Mouse (Mus musculus) hindbrain, postnatal 0 days (tissue): ENCODE data around the gene Mex3a. TPM values are rescaled to one million over a fixed set of nuclear protein-coding genes. Genes with fewer than 3 reads are reported as not detected.

Experiments
- ATAC-seq: fragments of 200-750 bp; cut with Nextera tagmentation; 2 replicates; pipeline ENCODE4 v1.8.0; 2017; ENCODE audit warnings: mild to moderate bottlenecking, moderate TSS enrichment, moderate library complexity
- DNase-seq: peaks from one replicate; pipeline ENCODE4 v3.0.0-alpha.2; 2015; ENCODE audit warnings: low spot score
- H3K27ac ChIP-seq: fragments of 300-500 bp; sonication (generic); 2 replicates; pipeline ENCODE4 v1.5.1; 2014; ENCODE audit warnings: mild to moderate bottlenecking
- H3K27me3 ChIP-seq: fragments of 300-500 bp; sonication (generic); 2 replicates; pipeline ENCODE4 v1.6.1; 2014; ENCODE audit warnings: low read length, mixed read lengths; ENCODE audit not compliant: insufficient read depth
- H3K36me3 ChIP-seq: fragments of 300-500 bp; sonication (generic); 2 replicates; pipeline ENCODE4 v1.6.1; 2014; ENCODE audit warnings: low read length, mixed read lengths; ENCODE audit not compliant: insufficient read depth
- H3K4me1 ChIP-seq: fragments of 300-500 bp; sonication (generic); 2 replicates; pipeline ENCODE4 v1.6.1; 2014; ENCODE audit warnings: antibody characterized with exemption, low read length, mixed read lengths; ENCODE audit not compliant: insufficient read depth
- H3K4me2 ChIP-seq: fragments of 300-500 bp; sonication (generic); 2 replicates; pipeline ENCODE4 v1.6.1; 2014; ENCODE audit warnings: low read depth, mild to moderate bottlenecking, low read length, moderate library complexity, mixed read lengths
- H3K4me3 ChIP-seq: fragments of 300-500 bp; sonication (generic); 2 replicates; pipeline ENCODE4 v1.5.1; 2014; ENCODE audit warnings: low read length
- H3K9ac ChIP-seq: fragments of 300-500 bp; sonication (generic); replicated peaks from 2 replicates; pipeline ENCODE4 v1.6.1; 2014; ENCODE audit warnings: mild to moderate bottlenecking, low read length, moderate library complexity, mixed read lengths
- H3K9me3 ChIP-seq: fragments of 300-500 bp; sonication (generic); 2 replicates; pipeline ENCODE4 v1.6.1; 2016; ENCODE audit warnings: low read length, mixed read lengths
- CTCF ChIP-seq: IDR thresholded peaks from 2 replicates; pipeline ENCODE4 v1.5.1; 2016; ENCODE audit warnings: antibody characterized with exemption, control low read depth, low read depth
- WGBS: fragments of 180-500 bp; shearing (Covaris S2); extraction: QIAGEN DNeasy Blood & Tissue Kit; methylation state at CpG from one replicate; pipeline ENCODE4 v1.1.7; 2014; 5-methylcytosine and 5-hydroxymethylcytosine counted together
- polyA plus RNA-seq: library from polyadenylated mRNA; unstranded; fragments of >200 nt; fragmentation: Nextera tagmentation; extraction: Ambion mirVana; gene quantifications from 2 replicates; pipeline ENCODE4 v1.2.1, GENCODE M21; 2015
- total RNA-seq: library from RNA; depleted of rRNA; stranded (reverse); fragments of >200 nt; gene quantifications from 2 replicates; pipeline ENCODE4 v1.2.3, GENCODE M21; 2014

Gene Mex3a
- total and polyA plus RNA-seq, 2 experiments from 2014 or later, result 15.3 to 52.3 TPM

GRCm38 (mm10) chr3:88512896-88513545 is 19.2 kb upstream of the Mex3a start:
- TF ChIP-seq CTCF, result no peak
- DNase-seq, result no peak
- peaks cover 22% of the 10 kb centered on the region for H3K4me1 ChIP-seq
- no peak for ATAC-seq
- H3K36me3 ChIP-seq, result no peaks in the 10 kb centered on the region
- no peak overlapping the region for H3K4me3 ChIP-seq
- no peak overlapping the region for H3K9ac ChIP-seq
- H3K27me3 ChIP-seq, result no peaks in the 10 kb centered on the region
- H3K9me3 ChIP-seq, result no peaks in the 10 kb centered on the region
- no peak overlapping the region for H3K27ac ChIP-seq
- H3K4me2 ChIP-seq, result no peak overlapping the region
- 38% methylated on average over 14 of the region's 15 CpGs for WGBS

- 83% methylated on average over 7 of the region's 7 CpGs for WGBS
- no peaks in the 10 kb centered on the region for H3K9me3 ChIP-seq
- H3K4me3 ChIP-seq, result no peak overlapping the region
- peaks cover 22% of the 10 kb centered on the region for H3K4me1 ChIP-seq
- no peak for DNase-seq
- no peak for TF ChIP-seq CTCF
- H3K4me2 ChIP-seq, result no peak overlapping the region
- H3K9ac ChIP-seq, result no peak overlapping the region
- no peaks in the 10 kb centered on the region for H3K27me3 ChIP-seq
- no peak overlapping the region for H3K27ac ChIP-seq
- no peaks in the 10 kb centered on the region for H3K36me3 ChIP-seq
- no peak for ATAC-seq
These were observed 18.6 kb upstream of the Mex3a start for GRCm38 (mm10) chr3:88513546-88514115.

- H3K9me3 ChIP-seq, result no peaks in the 10 kb centered on the region
- no peaks in the 10 kb centered on the region for H3K27me3 ChIP-seq
- no peak overlapping the region for H3K4me3 ChIP-seq
- H3K9ac ChIP-seq, result no peak overlapping the region
- DNase-seq (no peak), ATAC-seq (no peak)
- H3K27ac ChIP-seq, result no peak overlapping the region
- 74% methylated on average over 10 of the region's 10 CpGs for WGBS
- no peaks in the 10 kb centered on the region for H3K36me3 ChIP-seq
- no peak for TF ChIP-seq CTCF
- H3K4me1 ChIP-seq, result peaks cover 18% of the 10 kb centered on the region
- no peak overlapping the region for H3K4me2 ChIP-seq
These were observed 17.7 kb upstream of the Mex3a start for GRCm38 (mm10) chr3:88514231-88515094.

- Histone ChIP-seq H3K9me3 (no peaks in the 10 kb centered on the region), H3K9ac (no peak overlapping the region), H3K4me2 (no peak overlapping the region), H3K4me1 (peaks cover 16% of the 10 kb centered on the region; the same call in 1 of the 2 replicates), H3K4me3 (no peak overlapping the region), H3K36me3 (no peaks in the 10 kb centered on the region), H3K27ac (no peak overlapping the region), H3K27me3 (no peaks in the 10 kb centered on the region)
- WGBS, result 96% methylated on average over 2 of the region's 2 CpGs
- DNase-seq, result no peak
- TF ChIP-seq CTCF, result no peak
- ATAC-seq, result no peak
These were observed 17.2 kb upstream of the Mex3a start for GRCm38 (mm10) chr3:88515095-88515386.

- Histone ChIP-seq H3K9me3 (no peaks in the 10 kb centered on the region), H3K4me2 (no peak overlapping the region), H3K27me3 (no peaks in the 10 kb centered on the region), H3K36me3 (no peaks in the 10 kb centered on the region), H3K9ac (no peak overlapping the region), H3K27ac (no peak overlapping the region), H3K4me1 (0 out of 2 replicates have a peak, but pooled peaks cover 8% of the 10 kb centered on the region), H3K4me3 (no peak overlapping the region)
- WGBS, result 86% methylated on average over 2 of the region's 2 CpGs
- no peak for DNase-seq
- no peak for ATAC-seq
- no peak for TF ChIP-seq CTCF
These were observed 15.8 kb upstream of the Mex3a start for GRCm38 (mm10) chr3:88516407-88516806.

GRCm38 (mm10) chr3:88518411-88518810 is 13.8 kb upstream of the Mex3a start:
- H3K4me2 ChIP-seq, result no peak overlapping the region
- WGBS, result 91% methylated on average over 4 of the region's 4 CpGs
- no peaks in the 10 kb centered on the region for H3K36me3 ChIP-seq
- H3K9ac ChIP-seq, result no peak overlapping the region
- no peaks in the 10 kb centered on the region for H3K9me3 ChIP-seq
- no peaks in the 10 kb centered on the region for H3K27me3 ChIP-seq
- no peak for DNase-seq
- no peak overlapping the region for H3K27ac ChIP-seq
- no peak overlapping the region for H3K4me3 ChIP-seq
- no peak for ATAC-seq
- no peak for TF ChIP-seq CTCF
- H3K4me1 ChIP-seq, result 0 out of 2 replicates have a peak, but pooled peaks cover 1% of the 10 kb centered on the region
